ENCODE assay signal across 8 mouse cellular contexts in the genomic region with DNA sequence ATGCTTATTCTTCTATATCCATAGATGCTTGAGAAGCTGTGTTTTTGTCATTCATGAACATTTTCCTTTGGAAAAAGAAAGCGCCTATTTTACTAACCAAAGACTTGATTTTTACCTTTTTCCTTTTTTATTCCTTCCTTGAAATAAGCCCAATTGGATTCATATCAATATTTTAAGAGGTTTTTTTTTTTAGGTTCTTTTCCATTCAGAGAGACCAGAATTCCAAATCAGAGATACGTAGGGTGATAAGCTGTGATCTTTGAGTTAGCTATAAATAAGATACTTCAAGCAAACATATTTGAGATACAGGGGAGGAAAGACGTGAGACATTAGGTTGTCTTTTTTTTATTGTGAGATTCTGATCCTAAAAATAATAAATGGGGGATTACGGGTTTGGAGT. TPM values are rescaled to one million over a fixed set of nuclear protein-coding genes. Genes with fewer than 3 reads are reported as not detected.
DNase-seq lines count a peak whose midpoint lies in the region; ATAC-seq and TF ChIP-seq lines count a peak whose summit lies in the region.

Cpeb4 (plus strand) TSS at position 301 of the 400 bp plus-strand sequence.

- no peak for TF ChIP-seq CTCF in spleen, adult 2 months (IDR thresholded peaks at IDR 0.05; ENCODE audit: extremely low read depth, insufficient read depth, insufficient read length, insufficient replicate concordance)

- H3K36me3 ChIP-seq in spleen, adult 2 months (ENCODE audit: control insufficient read depth, insufficient read depth, low read length), result no peaks in the 10 kb centered on the region
- no peaks in the 10 kb centered on the region for H3K36me3 ChIP-seq in forebrain, embryonic 12.5 days (replicated peaks)
- H3K36me3 ChIP-seq in hindbrain, embryonic 11.5 days (ENCODE audit: control insufficient read depth, insufficient read depth, low read length), result no peaks in the 10 kb centered on the region
- H3K36me3 ChIP-seq in liver, embryonic 15.5 days (replicated peaks), result peaks cover 28% of the 10 kb centered on the region

- TF ChIP-seq POLR2A in spleen, adult 2 months (IDR thresholded peaks at IDR 0.05; ENCODE audit: low read depth, low read length), result no peak

- no peaks in the 10 kb centered on the region for H3K9me3 ChIP-seq in forebrain, embryonic 12.5 days
- H3K9me3 ChIP-seq in hindbrain, embryonic 11.5 days (ENCODE audit: control insufficient read depth, low read length), result no peaks in the 10 kb centered on the region
- H3K9me3 ChIP-seq in liver, embryonic 15.5 days (replicated peaks), result no peaks in the 10 kb centered on the region

- H3K9ac ChIP-seq in forebrain, embryonic 12.5 days, result peak within 1 kb of the TSS; percentile 79
- H3K9ac ChIP-seq in hindbrain, embryonic 11.5 days (ENCODE audit: low read depth, low read length), result peak within 1 kb of the TSS; percentile 79
- H3K9ac ChIP-seq in liver, embryonic 15.5 days, result peak within 1 kb of the TSS; percentile 97

- DNase-seq in spleen, adult 2 months (ENCODE audit: low read depth in 1 of 2, low spot score in 2 of 2), result no peak
- DNase-seq in spleen, postnatal 14 days (ENCODE audit: low spot score in 2 of 2), result no peak
- DNase-seq in hindbrain, embryonic 11.5 days (ENCODE audit: low spot score), result no peak
- DNase-seq in cerebellum, adult 8-10 months, result no peak
- no peak for DNase-seq in B cell, adult 2 months
- DNase-seq in urinary bladder, postnatal 4 days (ENCODE audit: low spot score in 2 of 2), result no peak

- peak within 1 kb of the TSS; percentile 69 for H3K4me3 ChIP-seq in spleen, adult 2 months (ENCODE audit: extremely low read depth, insufficient read depth, insufficient read length)
- H3K4me3 ChIP-seq in forebrain, embryonic 12.5 days (replicated peaks), result peak within 1 kb of the TSS; percentile 59
- H3K4me3 ChIP-seq in hindbrain, embryonic 11.5 days (ENCODE audit: low read depth, low read length), result peak within 1 kb of the TSS; percentile 88
- H3K4me3 ChIP-seq in liver, embryonic 15.5 days (replicated peaks), result peak within 1 kb of the TSS; percentile 97

- peak within 1 kb of the TSS; percentile 56; the same call in 1 of the 2 replicates for H3K27ac ChIP-seq in spleen, adult 2 months (ENCODE audit: insufficient read depth, low read length)
- peak within 1 kb of the TSS; percentile 54 for H3K27ac ChIP-seq in forebrain, embryonic 12.5 days
- H3K27ac ChIP-seq in hindbrain, embryonic 11.5 days (ENCODE audit: low read depth, low read length), result peak within 1 kb of the TSS; percentile 79
- H3K27ac ChIP-seq in liver, embryonic 15.5 days (replicated peaks), result peak within 1 kb of the TSS; percentile 94

- H3K4me2 ChIP-seq in forebrain, embryonic 12.5 days, result peak within 1 kb of the TSS; percentile 82
- peak within 1 kb of the TSS; percentile 53 for H3K4me2 ChIP-seq in hindbrain, embryonic 11.5 days (replicated peaks; ENCODE audit: low read depth, low read length)
- H3K4me2 ChIP-seq in liver, embryonic 15.5 days, result peak within 1 kb of the TSS; percentile 66

- peaks cover 6% of the 10 kb centered on the region for H3K4me1 ChIP-seq in spleen, adult 2 months (ENCODE audit: control insufficient read depth, insufficient read depth, insufficient read length)
- peaks cover 27% of the 10 kb centered on the region for H3K4me1 ChIP-seq in forebrain, embryonic 12.5 days
- H3K4me1 ChIP-seq in hindbrain, embryonic 11.5 days (replicated peaks; ENCODE audit: control insufficient read depth, insufficient read depth, low read length), result no peaks in the 10 kb centered on the region
- peaks cover 42% of the 10 kb centered on the region for H3K4me1 ChIP-seq in liver, embryonic 15.5 days (replicated peaks)

- 87% methylated on average over 4 of the region's 4 CpGs for WGBS in spleen, adult 2 months
- WGBS in forebrain, embryonic 12.5 days, result 87% methylated on average over 4 of the region's 4 CpGs
- WGBS in hindbrain, embryonic 11.5 days, result 80% methylated on average over 4 of the region's 4 CpGs
- 64% methylated on average over 4 of the region's 4 CpGs for WGBS in liver, embryonic 15.5 days (ENCODE audit: insufficient replicate concordance)

- H3K27me3 ChIP-seq in spleen, adult 2 months (ENCODE audit: control insufficient read depth, insufficient read depth, low read length), result no peaks in the 10 kb centered on the region
- H3K27me3 ChIP-seq in forebrain, embryonic 12.5 days, result no peaks in the 10 kb centered on the region
- no peaks in the 10 kb centered on the region for H3K27me3 ChIP-seq in hindbrain, embryonic 11.5 days (ENCODE audit: control insufficient read depth, insufficient read depth, low read length)
- no peaks in the 10 kb centered on the region for H3K27me3 ChIP-seq in liver, embryonic 15.5 days

- no peak for ATAC-seq in forebrain, embryonic 12.5 days (ENCODE audit: low FRiP score)
- no peak for ATAC-seq in hindbrain, embryonic 11.5 days (ENCODE audit: low FRiP score)
- ATAC-seq in liver, embryonic 15.5 days (ENCODE audit: insufficient read depth), result no peak

RNA-seq across cellular contexts. Expression of gene Cpeb4, which starts in this region (rescaled TPM):
- 8.5 and 10.4 TPM in 2 replicates for polyA plus RNA-seq in spleen, adult 2 months (2012; rRNA removed)
- 11.7 and 14.0 TPM in 2 replicates for polyA plus RNA-seq in forebrain, embryonic 12.5 days (2016; fragmentation: Nextera tagmentation; extraction: Ambion mirVana)
- polyA plus RNA-seq in hindbrain, embryonic 11.5 days (2014; fragmentation: Nextera tagmentation; extraction: Ambion mirVana), result 14.3 and 16.7 TPM in 2 replicates
- 19.0 and 19.1 TPM in 2 replicates for polyA plus RNA-seq in liver, embryonic 15.5 days (2015; fragmentation: Nextera tagmentation; extraction: Ambion mirVana)
